Mouse (Mus musculus) embryonic facial prominence, embryonic 12.5 days (tissue): Measurements from ENCODE around the gene Slc25a22. TPM values are rescaled to one million over a fixed set of nuclear protein-coding genes. Genes with fewer than 3 reads are reported as not detected.
"Not testable (repeated sequence)": the region's sequence is repeated elsewhere in the genome, so short reads cannot be mapped to it uniquely, and the experiment has no call there.

Experiments used
- ATAC-seq: fragments of 200-750 bp; cut with Nextera tagmentation; 2 replicates; pipeline ENCODE4 v1.8.0; 2017; ENCODE audit not compliant: insufficient number of reproducible peaks, insufficient read depth, low FRiP score, low TSS enrichment
- H3K27ac ChIP-seq: fragments of 300-500 bp; sonication (generic); 2 replicates; pipeline ENCODE4 v1.5.1; 2016; ENCODE audit warnings: mild to moderate bottlenecking
- H3K27me3 ChIP-seq: fragments of 300-500 bp; sonication (generic); 2 replicates; pipeline ENCODE4 v1.6.1; 2016; ENCODE audit warnings: mild to moderate bottlenecking, moderate library complexity
- H3K36me3 ChIP-seq: fragments of 300-500 bp; sonication (generic); 2 replicates; pipeline ENCODE4 v1.6.1; 2016; ENCODE audit warnings: mild to moderate bottlenecking
- H3K4me1 ChIP-seq: fragments of 300-500 bp; sonication (generic); 2 replicates; pipeline ENCODE4 v1.6.1; 2016
- H3K4me2 ChIP-seq: fragments of 300-500 bp; sonication (generic); replicated peaks from 2 replicates; pipeline ENCODE4 v1.6.1; 2016; ENCODE audit warnings: mild to moderate bottlenecking, moderate library complexity
- H3K4me3 ChIP-seq: fragments of 300-500 bp; sonication (generic); 2 replicates; pipeline ENCODE4 v1.5.1; 2016; ENCODE audit warnings: mild to moderate bottlenecking
- H3K9ac ChIP-seq: fragments of 300-500 bp; sonication (generic); 2 replicates; pipeline ENCODE4 v1.6.1; 2016; ENCODE audit warnings: mild to moderate bottlenecking, moderate library complexity
- H3K9me3 ChIP-seq: fragments of 300-500 bp; sonication (generic); 2 replicates; pipeline ENCODE4 v1.6.1; 2016; ENCODE audit warnings: mild to moderate bottlenecking, moderate library complexity
- WGBS: fragments of 180-500 bp; shearing (Covaris S2); methylation state at CpG from one replicate; pipeline ENCODE4 v1.1.7; 2016; 5-methylcytosine and 5-hydroxymethylcytosine counted together
- polyA plus RNA-seq: library from polyadenylated mRNA; unstranded; fragments of >200 nt; fragmentation: Nextera tagmentation; extraction: Ambion mirVana; gene quantifications from 2 replicates; pipeline ENCODE4 v1.2.1, GENCODE M21; 2016

Gene Slc25a22
- polyA plus RNA-seq, 1 experiment from 2014 or later: 39.2 TPM

GRCm38 (mm10) chr7:141413809-141414584 lies 23.7 kb downstream of the Slc25a22 start, which contains the start of gene Gatd1:
TSS of gene Gatd1 (minus strand) at chr7:141414136.
- H3K27me3 ChIP-seq: no peaks in the 10 kb centered on the region
- H3K9ac ChIP-seq: peak within 1 kb of the TSS; percentile 82
- H3K36me3 ChIP-seq: peaks cover 18% of the 10 kb centered on the region
- H3K27ac ChIP-seq: peak within 1 kb of the TSS; percentile 72
- WGBS: 1% methylated on average over 56 of the region's 56 CpGs
- H3K9me3 ChIP-seq: no peaks in the 10 kb centered on the region
- H3K4me2 ChIP-seq: peak within 1 kb of the TSS; percentile 72
- ATAC-seq: peak; percentile 82
- H3K4me1 ChIP-seq: peaks cover 9% of the 10 kb centered on the region
- H3K4me3 ChIP-seq: peak within 1 kb of the TSS; percentile 57

- Histone ChIP-seq H3K4me3 (peak overlapping the region; percentile 57), H3K9me3 (no peaks in the 10 kb centered on the region), H3K4me1 (peaks cover 11% of the 10 kb centered on the region), H3K4me2 (peak overlapping the region; percentile 72), H3K36me3 (peaks cover 25% of the 10 kb centered on the region), H3K27me3 (no peaks in the 10 kb centered on the region), H3K9ac (peak overlapping the region; percentile 82), H3K27ac (peak overlapping the region; percentile 72)
- WGBS: 5% methylated on average over 16 of the region's 16 CpGs
- ATAC-seq: peak; percentile 1; the same call in 1 of the 2 replicates
Measured at GRCm38 (mm10) chr7:141413331-141413730, 24.4 kb downstream of the Slc25a22 start.

- no peaks in the 10 kb centered on the region for H3K27me3 ChIP-seq
- H3K27ac ChIP-seq: no peak overlapping the region
- H3K4me3 ChIP-seq: no peak overlapping the region
- no peak for ATAC-seq
- 80% methylated on average over 1 of the region's 1 CpGs for WGBS
- H3K4me2 ChIP-seq: no peak overlapping the region
- peaks cover 34% of the 10 kb centered on the region for H3K36me3 ChIP-seq
- peaks cover 11% of the 10 kb centered on the region for H3K4me1 ChIP-seq
- no peaks in the 10 kb centered on the region for H3K9me3 ChIP-seq
- H3K9ac ChIP-seq: no peak overlapping the region
Measured at GRCm38 (mm10) chr7:141411667-141412066, 26.0 kb downstream of the Slc25a22 start.

GRCm38 (mm10) chr7:141410631-141411030 lies 27.1 kb downstream of the Slc25a22 start:
- 89% methylated on average over 8 of the region's 8 CpGs for whole genome bisulfite sequencing
- Histone ChIP-seq H3K27me3 (no peaks in the 10 kb centered on the region), H3K9ac (0 out of 2 replicates have a peak overlapping the region, but pooled peaks have one; percentile 1), H3K4me2 (no peak overlapping the region), H3K4me1 (peaks cover 11% of the 10 kb centered on the region), H3K36me3 (peaks cover 34% of the 10 kb centered on the region), H3K9me3 (no peaks in the 10 kb centered on the region), H3K4me3 (no peak overlapping the region), H3K27ac (no peak overlapping the region)
- no peak for ATAC-seq

- Histone ChIP-seq H3K4me2 (no peak overlapping the region), H3K9me3 (no peaks in the 10 kb centered on the region), H3K36me3 (peaks cover 38% of the 10 kb centered on the region), H3K27me3 (no peaks in the 10 kb centered on the region), H3K4me3 (no peak overlapping the region), H3K4me1 (peaks cover 11% of the 10 kb centered on the region), H3K9ac (0 out of 2 replicates have a peak overlapping the region, but pooled peaks have one; percentile 5), H3K27ac (no peak overlapping the region)
- ATAC-seq: peak; percentile 48; the same call in 1 of the 2 replicates
- 14% methylated on average over 11 of the region's 11 CpGs for WGBS
Measured at GRCm38 (mm10) chr7:141408833-141409232, 28.9 kb downstream of the Slc25a22 start.

GRCm38 (mm10) chr7:141407670-141408069 lies 30.0 kb downstream of the Slc25a22 start:
- H3K4me1 ChIP-seq, H3K9ac ChIP-seq, H3K9me3 ChIP-seq, H3K4me2 ChIP-seq, H3K27ac ChIP-seq, H3K27me3 ChIP-seq, ATAC-seq, H3K4me3 ChIP-seq: not testable (repeated sequence)
- peaks cover 48% of the 10 kb centered on the region for H3K36me3 ChIP-seq
- 92% methylated on average over 7 of the region's 7 CpGs for WGBS

GRCm38 (mm10) chr7:141405466-141405865 lies 32.2 kb downstream of the Slc25a22 start:
- Histone ChIP-seq H3K9me3 (no peaks in the 10 kb centered on the region), H3K27ac (no peak overlapping the region), H3K9ac (no peak overlapping the region), H3K27me3 (no peaks in the 10 kb centered on the region), H3K4me1 (peaks cover 6% of the 10 kb centered on the region; the same call in 1 of the 2 replicates), H3K4me3 (no peak overlapping the region), H3K4me2 (no peak overlapping the region), H3K36me3 (peaks cover 65% of the 10 kb centered on the region)
- WGBS: 81% methylated on average over 4 of the region's 4 CpGs
- ATAC-seq: no peak

- Histone ChIP-seq H3K27ac (no peak overlapping the region), H3K4me1 (no peaks in the 10 kb centered on the region), H3K27me3 (no peaks in the 10 kb centered on the region), H3K4me2 (no peak overlapping the region), H3K9ac (no peak overlapping the region), H3K9me3 (no peaks in the 10 kb centered on the region), H3K36me3 (peaks cover 67% of the 10 kb centered on the region), H3K4me3 (no peak overlapping the region)
- ATAC-seq: no peak
- WGBS: 54% methylated on average over 5 of the region's 5 CpGs
Measured at GRCm38 (mm10) chr7:141403305-141403704, 34.4 kb downstream of the Slc25a22 start.

- Histone ChIP-seq H3K27me3 (no peaks in the 10 kb centered on the region), H3K9ac (no peak overlapping the region), H3K4me1 (peaks cover 7% of the 10 kb centered on the region), H3K4me2 (no peak overlapping the region), H3K4me3 (no peak overlapping the region), H3K36me3 (peaks cover 44% of the 10 kb centered on the region), H3K27ac (no peak overlapping the region), H3K9me3 (no peaks in the 10 kb centered on the region)
- WGBS: 81% methylated on average over 1 of the region's 1 CpGs
- ATAC-seq: no peak
Measured at GRCm38 (mm10) chr7:141395348-141395747, 42.3 kb downstream of the Slc25a22 start.

- H3K9ac ChIP-seq: no peak overlapping the region
- H3K4me2 ChIP-seq: no peak overlapping the region
- no peak for ATAC-seq
- H3K9me3 ChIP-seq: no peaks in the 10 kb centered on the region
- no peak overlapping the region for H3K4me3 ChIP-seq
- no peak overlapping the region for H3K27ac ChIP-seq
- no peaks in the 10 kb centered on the region for H3K27me3 ChIP-seq
- peaks cover 7% of the 10 kb centered on the region for H3K4me1 ChIP-seq
- peaks cover 39% of the 10 kb centered on the region for H3K36me3 ChIP-seq
- 15% methylated on average over 6 of the region's 6 CpGs for WGBS
Measured at GRCm38 (mm10) chr7:141394771-141395170, 42.9 kb downstream of the Slc25a22 start.

GRCm38 (mm10) chr7:141394158-141394557 lies 43.5 kb downstream of the Slc25a22 start:
- Histone ChIP-seq H3K27me3 (no peaks in the 10 kb centered on the region), H3K4me2 (no peak overlapping the region), H3K4me1 (peaks cover 7% of the 10 kb centered on the region), H3K4me3 (no peak overlapping the region), H3K36me3 (peaks cover 32% of the 10 kb centered on the region), H3K27ac (no peak overlapping the region), H3K9ac (no peak overlapping the region), H3K9me3 (no peaks in the 10 kb centered on the region)
- no peak for ATAC-seq
- WGBS: 93% methylated on average over 7 of the region's 7 CpGs

GRCm38 (mm10) chr7:141392552-141393222 lies 45.0 kb downstream of the Slc25a22 start:
- peaks cover 7% of the 10 kb centered on the region for H3K4me1 ChIP-seq
- WGBS: 35% methylated on average over 9 of the region's 9 CpGs
- H3K27ac ChIP-seq: peak overlapping the region; percentile 75
- no peaks in the 10 kb centered on the region for H3K9me3 ChIP-seq
- H3K36me3 ChIP-seq: peaks cover 18% of the 10 kb centered on the region
- H3K4me3 ChIP-seq: peak overlapping the region; percentile 63
- H3K27me3 ChIP-seq: no peaks in the 10 kb centered on the region
- peak overlapping the region; percentile 69 for H3K9ac ChIP-seq
- ATAC-seq: peak; percentile 48; the same call in 1 of the 2 replicates
- H3K4me2 ChIP-seq: peak overlapping the region; percentile 95
